Mouse (Mus musculus): ENCODE measurements around the gene Ccdc190.

DNA sequence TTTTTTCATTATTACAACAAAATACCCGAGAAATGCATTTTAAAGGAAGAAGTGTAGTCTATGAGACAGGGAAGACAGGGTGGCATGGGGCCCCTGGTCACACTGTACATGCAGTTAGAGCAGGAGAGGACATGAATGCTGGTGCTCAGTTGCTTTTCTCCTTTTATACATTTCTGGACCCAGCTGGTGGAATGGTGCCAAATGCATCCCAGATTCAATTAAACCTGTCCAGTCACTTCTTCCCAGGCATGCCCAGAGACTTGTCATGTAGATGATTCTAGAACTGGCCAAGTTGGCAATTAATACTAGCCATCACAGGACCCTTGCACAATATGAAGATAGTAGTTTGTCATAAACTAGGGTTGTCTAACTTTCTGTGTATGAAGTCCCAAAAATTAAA is 30.5 kb upstream of the Ccdc190 start:
- TF ChIP-seq POLR2A (IDR thresholded peaks at IDR 0.05; ENCODE audit: control insufficient read depth, extremely low read depth, insufficient read depth, low read length, poor library complexity), result no peak
- TF ChIP-seq CTCF (IDR thresholded peaks at IDR 0.05; ENCODE audit: borderline replicate concordance, control insufficient read depth, extremely low read depth, insufficient read depth, low read length, poor library complexity), result no peak
